Mouse (Mus musculus) erythroblast, embryonic 14.5 days (primary cell): Measurements from ENCODE around the gene Ank3. TPM values are rescaled to one million over a fixed set of nuclear protein-coding genes. Genes with fewer than 3 reads are reported as not detected.

Source experiments
- H3K27me3 ChIP-seq: 2 replicates; pipeline ENCODE4 v1.6.1; 2012; ENCODE audit warnings: inconsistent platforms; ENCODE audit not compliant: control insufficient read depth
- H3K36me3 ChIP-seq: 2 replicates; pipeline ENCODE4 v1.6.1; 2012; ENCODE audit warnings: mild to moderate bottlenecking, inconsistent platforms; ENCODE audit not compliant: control insufficient read depth
- H3K4me1 ChIP-seq: 2 replicates; pipeline ENCODE4 v1.6.1; 2012; ENCODE audit warnings: inconsistent platforms; ENCODE audit not compliant: control insufficient read depth
- H3K4me3 ChIP-seq: replicated peaks from 2 replicates; pipeline ENCODE3; 2012; ENCODE audit warnings: moderate library complexity, mild to moderate bottlenecking, inconsistent platforms
- H3K9me3 ChIP-seq: 2 replicates; pipeline ENCODE4 v1.6.1; 2012; ENCODE audit warnings: low read length, inconsistent platforms, mixed read lengths; ENCODE audit not compliant: control insufficient read depth
- GATA1 ChIP-seq: IDR thresholded peaks from 2 replicates; pipeline ENCODE4 v1.6.1; 2012; ENCODE audit warnings: low read length, inconsistent platforms, mixed read lengths
- TAL1 ChIP-seq: IDR thresholded peaks from 3 replicates; pipeline ENCODE4 v1.6.1; 2012; ENCODE audit warnings: low read length, inconsistent platforms, mixed read lengths
- polyA plus RNA-seq: library from polyadenylated mRNA; stranded (reverse); fragments of >175 nt; gene quantifications from 2 replicates; pipeline ENCODE4 v1.2.3, GENCODE M21; 2012

The Ank3 gene
- polyA plus RNA-seq, 1 experiment: 0.03 TPM

GRCm38 (mm10) chr10:69889779-69890178, 491.2 kb downstream of the Ank3 start:
- Histone ChIP-seq H3K27me3 (peaks cover 2% of the 10 kb centered on the region; the same call in 1 of the 2 replicates), H3K4me1 (peaks cover 16% of the 10 kb centered on the region), H3K36me3 (no peaks in the 10 kb centered on the region), H3K9me3 (no peaks in the 10 kb centered on the region), H3K4me3 (no peak overlapping the region)
- TF ChIP-seq GATA1: no peak
- TF ChIP-seq TAL1: no peak

- no peak for TF ChIP-seq GATA1
- no peak for TF ChIP-seq TAL1
Measured at GRCm38 (mm10) chr10:69890389-69890985, 491.9 kb downstream of the Ank3 start.

GRCm38 (mm10) chr10:69892162-69892561, 493.6 kb downstream of the Ank3 start:
- Histone ChIP-seq H3K27me3 (peaks cover 7% of the 10 kb centered on the region; the same call in 1 of the 2 replicates), H3K9me3 (no peaks in the 10 kb centered on the region), H3K4me1 (peaks cover 16% of the 10 kb centered on the region), H3K4me3 (no peak overlapping the region), H3K36me3 (no peaks in the 10 kb centered on the region)
- TF ChIP-seq TAL1 (no peak), GATA1 (no peak)

More at GRCm38 (mm10) chr10:69890389-69890985, 491.9 kb downstream of the Ank3 start:
- Histone ChIP-seq H3K4me1 (peaks cover 16% of the 10 kb centered on the region), H3K9me3 (no peaks in the 10 kb centered on the region), H3K27me3 (peaks cover 2% of the 10 kb centered on the region; the same call in 1 of the 2 replicates), H3K4me3 (no peak overlapping the region), H3K36me3 (no peaks in the 10 kb centered on the region)

GRCm38 (mm10) chr10:69895606-69896005, 497.0 kb downstream of the Ank3 start:
- H3K36me3 ChIP-seq: no peaks in the 10 kb centered on the region
- TF ChIP-seq GATA1 (no peak), TAL1 (no peak)
- H3K9me3 ChIP-seq: no peaks in the 10 kb centered on the region

GRCm38 (mm10) chr10:69897927-69898326, 499.4 kb downstream of the Ank3 start:
- peaks cover 12% of the 10 kb centered on the region for H3K4me1 ChIP-seq
- H3K9me3 ChIP-seq: no peaks in the 10 kb centered on the region
- H3K27me3 ChIP-seq: peaks cover 26% of the 10 kb centered on the region
- H3K4me3 ChIP-seq: no peak overlapping the region
- H3K36me3 ChIP-seq: no peaks in the 10 kb centered on the region
- TF ChIP-seq TAL1 (no peak), GATA1 (no peak)

More at GRCm38 (mm10) chr10:69895606-69896005, 497.0 kb downstream of the Ank3 start:
- no peak overlapping the region for H3K4me3 ChIP-seq
- peaks cover 16% of the 10 kb centered on the region for H3K27me3 ChIP-seq
- peaks cover 7% of the 10 kb centered on the region for H3K4me1 ChIP-seq

- no peaks in the 10 kb centered on the region for H3K9me3 ChIP-seq
- TF ChIP-seq GATA1 (no peak), TAL1 (no peak)
Measured at GRCm38 (mm10) chr10:69898821-69899220, 500.2 kb downstream of the Ank3 start.

GRCm38 (mm10) chr10:69899788-69900187, 501.2 kb downstream of the Ank3 start:
- H3K4me1 ChIP-seq: peaks cover 19% of the 10 kb centered on the region
- no peaks in the 10 kb centered on the region for H3K9me3 ChIP-seq
- no peak for TF ChIP-seq TAL1
- H3K4me3 ChIP-seq: no peak overlapping the region
- H3K27me3 ChIP-seq: peaks cover 24% of the 10 kb centered on the region
- H3K36me3 ChIP-seq: no peaks in the 10 kb centered on the region

More at GRCm38 (mm10) chr10:69898821-69899220, 500.2 kb downstream of the Ank3 start:
- Histone ChIP-seq H3K4me3 (no peak overlapping the region), H3K27me3 (peaks cover 26% of the 10 kb centered on the region), H3K4me1 (peaks cover 12% of the 10 kb centered on the region), H3K36me3 (no peaks in the 10 kb centered on the region)

- Histone ChIP-seq H3K4me3 (no peak overlapping the region), H3K4me1 (peaks cover 30% of the 10 kb centered on the region), H3K27me3 (peaks cover 19% of the 10 kb centered on the region), H3K9me3 (no peaks in the 10 kb centered on the region), H3K36me3 (no peaks in the 10 kb centered on the region)
- no peak for TF ChIP-seq GATA1
- TF ChIP-seq TAL1: no peak
Measured at GRCm38 (mm10) chr10:69902024-69902423, 503.5 kb downstream of the Ank3 start.

- Histone ChIP-seq H3K4me1 (peaks cover 53% of the 10 kb centered on the region), H3K4me3 (no peak overlapping the region), H3K9me3 (peaks cover 3% of the 10 kb centered on the region; the same call in 1 of the 2 replicates), H3K36me3 (peaks cover 3% of the 10 kb centered on the region; the same call in 1 of the 2 replicates), H3K27me3 (peaks cover 15% of the 10 kb centered on the region)
- TF ChIP-seq GATA1 (no peak), TAL1 (no peak)
Measured at GRCm38 (mm10) chr10:69904321-69904720, 505.7 kb downstream of the Ank3 start.
